Mouse (Mus musculus): ENCODE measurements at regions not wholly inside any gene's neighbourhood (a gene's known extent, or its start where the extent isn't known, plus 50 kb on each side); places are given as distances from the start of the nearest gene placed in this dataset.

DNA sequence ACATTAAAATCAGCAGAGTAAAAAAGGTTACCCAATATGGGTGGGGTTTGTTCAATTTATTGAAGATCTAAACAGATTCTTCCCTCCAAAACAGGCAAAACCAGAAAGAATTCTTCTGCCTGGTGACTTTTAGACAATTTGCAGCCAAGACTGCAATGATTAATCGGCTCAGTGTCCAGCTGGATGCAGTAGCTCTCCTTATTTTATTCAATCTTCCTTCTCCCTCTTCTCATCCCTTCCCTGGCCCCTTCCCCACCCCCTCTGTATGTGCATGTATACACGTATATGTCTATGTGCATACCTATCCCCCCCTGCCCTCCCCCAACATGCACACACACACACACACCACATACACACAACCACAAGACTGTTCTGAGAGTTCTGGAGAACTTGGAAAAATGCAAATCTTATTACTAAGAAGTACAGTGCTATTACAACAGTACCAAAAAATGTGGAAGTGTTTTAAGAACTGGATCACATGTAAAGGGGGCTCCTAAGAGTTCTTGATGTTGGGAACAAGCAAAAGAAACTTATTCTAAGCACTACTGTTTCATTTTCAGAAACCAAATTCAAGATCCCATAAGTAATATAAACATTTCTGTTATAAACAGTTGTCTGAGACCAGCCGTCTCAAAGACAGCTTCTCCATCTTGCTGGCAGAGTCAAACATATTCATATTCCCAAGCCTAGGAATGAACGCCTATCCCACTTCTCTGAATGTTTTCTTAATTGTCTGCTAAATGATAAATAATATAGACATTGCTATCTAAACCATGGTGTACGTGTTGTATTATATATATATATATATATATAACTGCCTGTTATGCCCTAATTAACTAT, 229.5 kb downstream of the Mreg start:
- WGBS, result 88% methylated on average over 5 of the region's 5 CpGs
- Histone ChIP-seq H3K4me3 (ENCODE audit: low read depth, low read length) (no peak overlapping the region), H3K27me3 (replicated peaks; ENCODE audit: control insufficient read depth, insufficient read depth, low read length) (no peaks in the 10 kb centered on the region), H3K9me3 (replicated peaks; ENCODE audit: control insufficient read depth, low read length) (no peaks in the 10 kb centered on the region), H3K4me2 (ENCODE audit: low read length) (no peak overlapping the region), H3K9ac (ENCODE audit: low read length) (no peak overlapping the region), H3K27ac (ENCODE audit: low read depth, low read length) (no peak overlapping the region), H3K36me3 (ENCODE audit: control insufficient read depth, insufficient read depth, low read length) (no peaks in the 10 kb centered on the region), H3K4me1 (ENCODE audit: control insufficient read depth, insufficient read depth, low read length) (no peaks in the 10 kb centered on the region)
- ATAC-seq (no peak), DNase-seq (ENCODE audit: low spot score) (no peak)

DNA sequence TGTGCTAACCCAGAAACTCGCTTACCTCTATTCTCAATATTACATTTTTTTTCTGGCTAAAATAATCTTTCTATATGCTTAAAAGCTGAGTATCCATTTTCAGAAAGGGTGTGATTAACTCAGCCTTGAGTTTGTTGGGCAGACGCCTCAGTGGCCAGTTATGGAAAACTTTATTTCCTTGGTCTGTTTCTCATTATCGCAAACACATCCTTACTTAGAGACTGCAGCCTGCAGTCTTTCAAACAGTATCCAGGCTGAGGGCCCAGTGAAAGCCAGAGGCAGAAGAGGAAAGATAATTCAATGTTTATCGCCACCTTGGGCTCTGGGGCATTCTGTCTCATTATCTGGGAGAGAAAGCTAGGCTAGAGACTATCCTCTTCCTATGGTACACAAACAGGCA, 231.5 kb downstream of the Mreg start:
- H3K4me3 ChIP-seq (ENCODE audit: low read depth, low read length), result no peak overlapping the region
- DNase-seq (ENCODE audit: low spot score) (no peak), ATAC-seq (no peak)
- no peak overlapping the region for H3K9ac ChIP-seq (ENCODE audit: low read length)
- no peaks in the 10 kb centered on the region for H3K36me3 ChIP-seq (ENCODE audit: control insufficient read depth, insufficient read depth, low read length)
- no peaks in the 10 kb centered on the region for H3K4me1 ChIP-seq (ENCODE audit: control insufficient read depth, insufficient read depth, low read length)
- H3K4me2 ChIP-seq (ENCODE audit: low read length), result no peak overlapping the region
- H3K27ac ChIP-seq (ENCODE audit: low read depth, low read length), result no peak overlapping the region
- H3K9me3 ChIP-seq (replicated peaks; ENCODE audit: control insufficient read depth, low read length), result no peaks in the 10 kb centered on the region
- no peaks in the 10 kb centered on the region for H3K27me3 ChIP-seq (replicated peaks; ENCODE audit: control insufficient read depth, insufficient read depth, low read length)
- WGBS, result 89% methylated on average over 4 of the region's 4 CpGs

DNA sequence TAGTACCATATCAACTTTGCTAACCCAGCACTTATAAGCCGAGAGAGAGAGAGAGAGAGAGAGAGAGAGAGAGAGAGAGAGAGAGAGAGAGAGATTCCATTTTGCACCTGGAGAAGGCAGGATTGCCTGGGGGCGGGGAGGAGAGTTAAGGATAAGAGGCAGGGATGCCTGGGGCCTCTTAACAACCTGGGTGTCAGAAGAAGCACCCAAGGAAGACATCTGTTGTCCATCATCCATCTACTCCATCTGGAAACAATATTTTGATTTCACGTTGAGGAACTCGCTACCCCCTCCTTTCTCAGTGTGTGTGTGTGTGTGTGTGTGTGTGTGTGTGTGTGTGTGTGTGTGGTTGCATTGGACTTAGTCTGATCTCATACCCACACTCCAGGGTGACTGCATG, 232.8 kb downstream of the Mreg start:
- no peak for DNase-seq (ENCODE audit: low spot score)
- Histone ChIP-seq H3K27ac (ENCODE audit: low read depth, low read length) (no peak overlapping the region), H3K4me1 (ENCODE audit: control insufficient read depth, insufficient read depth, low read length) (no peaks in the 10 kb centered on the region), H3K27me3 (replicated peaks; ENCODE audit: control insufficient read depth, insufficient read depth, low read length) (no peaks in the 10 kb centered on the region), H3K9me3 (replicated peaks; ENCODE audit: control insufficient read depth, low read length) (no peaks in the 10 kb centered on the region), H3K4me3 (ENCODE audit: low read depth, low read length) (no peak overlapping the region), H3K9ac (ENCODE audit: low read length) (no peak overlapping the region), H3K36me3 (ENCODE audit: control insufficient read depth, insufficient read depth, low read length) (no peaks in the 10 kb centered on the region), H3K4me2 (ENCODE audit: low read length) (no peak overlapping the region)
- ATAC-seq, result no peak
- WGBS, result 83% methylated on average over 4 of the region's 4 CpGs

- 93% methylated on average over 5 of the region's 5 CpGs for WGBS
- no peak overlapping the region for H3K4me3 ChIP-seq (ENCODE audit: low read depth, low read length)
- ATAC-seq (no peak), DNase-seq (ENCODE audit: low spot score) (no peak)
- no peak overlapping the region for H3K9ac ChIP-seq (ENCODE audit: low read length)
- no peaks in the 10 kb centered on the region for H3K4me1 ChIP-seq (ENCODE audit: control insufficient read depth, insufficient read depth, low read length)
- no peaks in the 10 kb centered on the region for H3K9me3 ChIP-seq (replicated peaks; ENCODE audit: control insufficient read depth, low read length)
- H3K36me3 ChIP-seq (ENCODE audit: control insufficient read depth, insufficient read depth, low read length), result no peaks in the 10 kb centered on the region
- no peak overlapping the region for H3K4me2 ChIP-seq (ENCODE audit: low read length)
- H3K27ac ChIP-seq (ENCODE audit: low read depth, low read length), result no peak overlapping the region
- no peaks in the 10 kb centered on the region for H3K27me3 ChIP-seq (replicated peaks; ENCODE audit: control insufficient read depth, insufficient read depth, low read length)
These were observed 234.7 kb downstream of the Mreg start for GRCm38 (mm10) chr1:71977361-71977760.

DNA sequence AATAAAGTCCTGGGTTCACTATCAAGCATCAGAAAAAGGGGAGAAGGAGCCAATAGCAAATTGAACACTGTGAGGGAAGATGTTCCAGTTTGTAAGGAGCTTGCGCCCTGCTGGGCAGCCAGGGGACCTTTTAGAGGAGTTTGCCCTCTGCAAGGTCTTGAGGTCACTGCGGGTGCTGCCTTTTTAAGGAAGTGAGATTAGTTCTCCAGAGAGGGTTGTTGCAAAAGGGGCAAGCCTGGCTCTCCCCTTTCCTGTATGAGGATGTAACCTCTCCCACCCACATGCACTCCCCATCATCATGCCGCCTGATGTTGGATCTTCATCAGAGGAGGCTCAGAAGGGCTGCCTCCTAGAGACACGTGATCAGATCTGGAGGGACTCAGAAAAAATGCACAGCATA, 237.4 kb downstream of the Mreg start:
- DNase-seq (ENCODE audit: low spot score) (no peak), ATAC-seq (no peak)
- Histone ChIP-seq H3K27ac (ENCODE audit: low read depth, low read length) (no peak overlapping the region), H3K36me3 (ENCODE audit: control insufficient read depth, insufficient read depth, low read length) (no peaks in the 10 kb centered on the region), H3K27me3 (replicated peaks; ENCODE audit: control insufficient read depth, insufficient read depth, low read length) (no peaks in the 10 kb centered on the region), H3K4me2 (ENCODE audit: low read length) (no peak overlapping the region), H3K4me1 (ENCODE audit: control insufficient read depth, insufficient read depth, low read length) (no peaks in the 10 kb centered on the region), H3K4me3 (ENCODE audit: low read depth, low read length) (no peak overlapping the region), H3K9me3 (replicated peaks; ENCODE audit: control insufficient read depth, low read length) (no peaks in the 10 kb centered on the region), H3K9ac (ENCODE audit: low read length) (no peak overlapping the region)
- WGBS, result 78% methylated on average over 4 of the region's 4 CpGs

DNA sequence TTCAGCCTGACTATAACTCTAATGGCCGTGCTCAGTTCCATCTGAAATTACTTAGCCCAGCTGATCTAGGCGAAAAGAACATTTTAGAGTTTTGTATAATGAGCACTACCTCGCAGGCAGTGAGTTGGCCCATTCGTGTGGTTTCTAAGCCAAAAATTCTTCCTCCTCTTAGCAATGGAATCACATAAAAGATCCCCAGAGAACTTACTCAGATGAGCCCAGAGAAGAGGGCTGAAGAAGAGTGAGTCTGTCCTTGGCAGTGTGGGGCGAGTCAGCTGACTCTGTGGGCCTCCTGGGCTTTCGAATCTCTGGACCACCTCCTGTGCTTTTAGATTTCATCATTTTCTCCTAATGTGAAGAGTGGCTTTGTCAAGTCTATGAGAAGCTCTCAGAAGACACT, 240.2 kb downstream of the Mreg start:
- H3K4me2 ChIP-seq (ENCODE audit: low read length), result no peak overlapping the region
- ATAC-seq (no peak), DNase-seq (ENCODE audit: low spot score) (no peak)
- H3K4me3 ChIP-seq (ENCODE audit: low read depth, low read length), result no peak overlapping the region
- WGBS, result 82% methylated on average over 6 of the region's 6 CpGs
- no peak overlapping the region for H3K27ac ChIP-seq (ENCODE audit: low read depth, low read length)
- no peaks in the 10 kb centered on the region for H3K36me3 ChIP-seq (ENCODE audit: control insufficient read depth, insufficient read depth, low read length)
- H3K9ac ChIP-seq (ENCODE audit: low read length), result no peak overlapping the region
- H3K27me3 ChIP-seq (replicated peaks; ENCODE audit: control insufficient read depth, insufficient read depth, low read length), result no peaks in the 10 kb centered on the region
- no peaks in the 10 kb centered on the region for H3K4me1 ChIP-seq (ENCODE audit: control insufficient read depth, insufficient read depth, low read length)
- H3K9me3 ChIP-seq (replicated peaks; ENCODE audit: control insufficient read depth, low read length), result no peaks in the 10 kb centered on the region

DNA sequence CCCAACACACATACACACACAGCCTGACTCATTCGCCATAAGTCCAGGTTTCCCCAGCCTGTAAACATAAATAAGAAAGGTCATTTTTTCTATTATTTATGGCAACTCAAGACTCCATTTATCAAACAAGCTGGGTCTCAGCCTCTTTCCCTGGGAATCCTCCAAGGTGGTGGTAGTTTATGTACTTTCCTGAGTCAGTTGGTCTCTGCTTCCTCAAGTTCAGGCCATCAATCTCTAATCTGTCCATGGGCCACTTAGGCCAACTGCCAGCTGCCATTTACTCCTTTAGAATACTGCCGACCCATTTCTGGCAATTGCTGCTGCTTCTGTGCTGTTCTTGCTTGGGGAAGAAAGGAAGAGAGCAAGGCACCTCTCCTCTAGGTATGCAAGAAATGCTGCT, 241.3 kb downstream of the Mreg start:
- H3K36me3 ChIP-seq (ENCODE audit: control insufficient read depth, insufficient read depth, low read length), result no peaks in the 10 kb centered on the region
- DNase-seq (ENCODE audit: low spot score) (no peak), ATAC-seq (no peak)
- H3K4me3 ChIP-seq (ENCODE audit: low read depth, low read length), result no peak overlapping the region
- H3K9me3 ChIP-seq (replicated peaks; ENCODE audit: control insufficient read depth, low read length), result no peaks in the 10 kb centered on the region
- no peaks in the 10 kb centered on the region for H3K4me1 ChIP-seq (ENCODE audit: control insufficient read depth, insufficient read depth, low read length)
- H3K27ac ChIP-seq (ENCODE audit: low read depth, low read length), result no peak overlapping the region
- no peak overlapping the region for H3K4me2 ChIP-seq (ENCODE audit: low read length)
- H3K9ac ChIP-seq (ENCODE audit: low read length), result no peak overlapping the region
- 84% methylated on average over 2 of the region's 2 CpGs for WGBS
- H3K27me3 ChIP-seq (replicated peaks; ENCODE audit: control insufficient read depth, insufficient read depth, low read length), result no peaks in the 10 kb centered on the region

DNA sequence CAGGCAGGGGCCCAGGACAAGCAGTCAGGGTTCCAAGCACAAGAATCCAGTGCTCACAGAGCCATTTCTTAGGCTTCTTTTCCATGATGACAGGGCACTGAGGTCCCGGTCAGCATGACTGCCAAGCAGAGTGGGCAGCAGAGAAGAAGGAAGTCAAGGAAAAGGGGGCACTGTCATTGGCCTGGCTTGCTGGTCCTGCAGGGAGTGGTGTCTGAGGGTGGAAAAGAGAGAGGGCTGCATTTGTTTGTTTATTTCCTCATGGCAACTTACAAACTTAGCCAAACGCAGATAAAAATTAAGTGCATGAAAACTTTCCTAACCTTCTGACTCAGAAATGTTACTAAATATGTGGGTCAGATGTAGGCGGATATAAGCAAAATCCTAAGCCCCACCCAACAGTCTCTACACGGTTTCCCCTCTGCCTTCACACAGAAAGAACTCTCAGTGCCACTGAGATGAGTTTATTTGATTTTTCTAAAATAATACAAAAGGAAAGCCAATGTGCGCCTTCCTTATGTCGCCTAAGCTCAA, 244.5 kb downstream of the Mreg start:
- Histone ChIP-seq H3K4me3 (ENCODE audit: low read depth, low read length) (no peak overlapping the region), H3K9me3 (replicated peaks; ENCODE audit: control insufficient read depth, low read length) (no peaks in the 10 kb centered on the region), H3K9ac (ENCODE audit: low read length) (no peak overlapping the region), H3K4me1 (ENCODE audit: control insufficient read depth, insufficient read depth, low read length) (no peaks in the 10 kb centered on the region), H3K4me2 (ENCODE audit: low read length) (no peak overlapping the region), H3K27me3 (replicated peaks; ENCODE audit: control insufficient read depth, insufficient read depth, low read length) (no peaks in the 10 kb centered on the region), H3K36me3 (ENCODE audit: control insufficient read depth, insufficient read depth, low read length) (no peaks in the 10 kb centered on the region), H3K27ac (ENCODE audit: low read depth, low read length) (no peak overlapping the region)
- DNase-seq (ENCODE audit: low spot score) (no peak), ATAC-seq (no peak)
- WGBS, result 89% methylated on average over 6 of the region's 6 CpGs

DNA sequence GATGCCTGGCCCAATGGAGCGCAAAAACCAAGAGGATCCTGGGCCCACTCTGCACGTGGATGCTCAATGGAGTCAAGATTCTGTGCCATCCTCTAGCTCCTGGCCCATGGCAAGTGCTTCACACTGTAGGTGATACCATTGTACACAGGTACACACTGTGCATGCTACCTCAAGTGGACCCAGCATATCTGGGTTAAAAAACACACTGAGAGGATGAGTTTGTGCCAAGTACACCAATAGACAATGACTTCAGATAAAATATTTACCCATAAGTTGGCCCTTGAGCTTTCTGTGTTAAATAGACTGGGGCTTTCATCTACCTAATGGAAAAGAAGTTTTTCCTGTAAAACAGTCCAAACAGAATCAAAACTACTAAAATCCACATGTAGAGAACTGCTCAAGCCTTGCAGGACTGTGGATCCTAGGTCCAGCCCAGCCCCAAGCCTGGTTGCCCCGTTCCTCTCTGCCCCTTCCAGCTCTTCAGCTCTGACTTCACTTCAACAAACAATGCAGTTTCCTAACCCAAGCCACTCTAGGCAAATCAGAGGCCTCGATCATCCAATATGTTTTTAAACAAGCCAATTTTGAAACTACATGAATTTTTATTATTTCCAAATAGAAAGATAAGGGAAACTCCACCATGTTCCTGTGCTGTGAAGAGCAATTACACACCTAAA, 247.5 kb downstream of the Mreg start:
- 76% methylated on average over 4 of the region's 4 CpGs for WGBS
- no peaks in the 10 kb centered on the region for H3K4me1 ChIP-seq (ENCODE audit: control insufficient read depth, insufficient read depth, low read length)
- no peaks in the 10 kb centered on the region for H3K9me3 ChIP-seq (replicated peaks; ENCODE audit: control insufficient read depth, low read length)
- no peak overlapping the region for H3K27ac ChIP-seq (ENCODE audit: low read depth, low read length)
- no peak for ATAC-seq
- no peak overlapping the region for H3K4me3 ChIP-seq (ENCODE audit: low read depth, low read length)
- no peaks in the 10 kb centered on the region for H3K27me3 ChIP-seq (replicated peaks; ENCODE audit: control insufficient read depth, insufficient read depth, low read length)
- H3K4me2 ChIP-seq (ENCODE audit: low read length), result no peak overlapping the region
- H3K9ac ChIP-seq (ENCODE audit: low read length), result no peak overlapping the region
- DNase-seq (ENCODE audit: low spot score), result no peak
- no peaks in the 10 kb centered on the region for H3K36me3 ChIP-seq (ENCODE audit: control insufficient read depth, insufficient read depth, low read length)

All from forebrain, embryonic 14.5 days (tissue).